Mouse (Mus musculus) spleen, adult 2 months (tissue): ENCODE measurements at regions not wholly inside any gene's neighbourhood (a gene's known extent, or its start where the extent isn't known, plus 50 kb on each side); places are given as distances from the start of the nearest gene placed in this dataset.

Source experiments
- DNase-seq, 2 experiments: peaks; one replicate each; pipeline versions ENCODE4 v3.0.0 to v3.0.0-alpha.2; 2012 to 2021; ENCODE audit warnings: low spot score in 2 of 2, low read depth in 1 of 2
- H3K27ac ChIP-seq: fragments of 200-500 bp; 2 replicates; pipeline ENCODE4 v1.5.1; 2012; ENCODE audit warnings: low read length, inconsistent platforms; ENCODE audit not compliant: insufficient read depth
- H3K27me3 ChIP-seq: fragments of 200-500 bp; 2 replicates; pipeline ENCODE4 v1.6.1; 2012; ENCODE audit warnings: mild to moderate bottlenecking, moderate library complexity, low read length, inconsistent platforms; ENCODE audit not compliant: control insufficient read depth, insufficient read depth
- H3K36me3 ChIP-seq: fragments of 200-500 bp; 2 replicates; pipeline ENCODE4 v1.6.1; 2012; ENCODE audit warnings: mild to moderate bottlenecking, low read length, inconsistent platforms; ENCODE audit not compliant: control insufficient read depth, insufficient read depth
- H3K4me1 ChIP-seq: fragments of 200-500 bp; 2 replicates; pipeline ENCODE4 v1.6.1; 2011; ENCODE audit warnings: inconsistent platforms; ENCODE audit not compliant: control insufficient read depth, insufficient read depth, insufficient read length
- H3K4me3 ChIP-seq: fragments of 200-500 bp; 2 replicates; pipeline ENCODE4 v1.5.1; 2011; ENCODE audit warnings: mild to moderate bottlenecking, inconsistent platforms; ENCODE audit not compliant: insufficient read depth, insufficient read length; ENCODE audit errors: extremely low read depth
- CTCF ChIP-seq: fragments of 200-500 bp; IDR thresholded peaks from 2 replicates; pipeline ENCODE4 v1.5.1; 2011; ENCODE audit warnings: mild to moderate bottlenecking, inconsistent platforms; ENCODE audit not compliant: insufficient read depth, insufficient read length, insufficient replicate concordance; ENCODE audit errors: extremely low read depth
- POLR2A ChIP-seq: fragments of 200-500 bp; IDR thresholded peaks from 2 replicates; pipeline ENCODE4 v1.6.1; 2011; ENCODE audit warnings: low read depth, low read length, inconsistent platforms
- WGBS: fragments of 180-500 bp; shearing (Covaris S2); methylation state at CpG from one replicate; pipeline ENCODE4 v1.1.7; 2018; 5-methylcytosine and 5-hydroxymethylcytosine counted together

- Histone ChIP-seq H3K27me3 (no peaks in the 10 kb centered on the region), H3K36me3 (no peaks in the 10 kb centered on the region), H3K4me1 (no peaks in the 10 kb centered on the region), H3K4me3 (no peak overlapping the region), H3K27ac (no peak overlapping the region)
- DNase-seq: no peak
- WGBS: 31% methylated on average over 9 of the region's 9 CpGs
- TF ChIP-seq CTCF (no peak), POLR2A (no peak)
Measured at GRCm38 (mm10) chr14:114854324-114855054, 237.5 kb upstream of the Gpc5 start.

GRCm38 (mm10) chr14:114855055-114855740 lies 236.8 kb upstream of the Gpc5 start:
- DNase-seq: no peak
- Histone ChIP-seq H3K4me1 (no peaks in the 10 kb centered on the region), H3K4me3 (no peak overlapping the region), H3K27ac (no peak overlapping the region), H3K36me3 (no peaks in the 10 kb centered on the region), H3K27me3 (no peaks in the 10 kb centered on the region)
- TF ChIP-seq POLR2A (no peak), CTCF (no peak)
- 82% methylated on average over 12 of the region's 12 CpGs for WGBS

- Histone ChIP-seq H3K4me3 (no peak overlapping the region), H3K4me1 (no peaks in the 10 kb centered on the region), H3K36me3 (no peaks in the 10 kb centered on the region), H3K27me3 (no peaks in the 10 kb centered on the region), H3K27ac (no peak overlapping the region)
- WGBS: 86% methylated on average over 3 of the region's 3 CpGs
- TF ChIP-seq POLR2A (no peak), CTCF (no peak)
- DNase-seq: no peak
Measured at GRCm38 (mm10) chr14:114855746-114856145, 236.3 kb upstream of the Gpc5 start.

GRCm38 (mm10) chr14:114856243-114857031 lies 235.6 kb upstream of the Gpc5 start:
- Histone ChIP-seq H3K4me1 (no peaks in the 10 kb centered on the region), H3K27me3 (no peaks in the 10 kb centered on the region), H3K27ac (no peak overlapping the region), H3K4me3 (no peak overlapping the region), H3K36me3 (no peaks in the 10 kb centered on the region)
- DNase-seq: no peak
- TF ChIP-seq POLR2A: no peak
- TF ChIP-seq CTCF: no peak
- WGBS: 90% methylated on average over 18 of the region's 18 CpGs

- TF ChIP-seq CTCF (no peak), POLR2A (no peak)
- Histone ChIP-seq H3K4me3 (no peak overlapping the region), H3K27me3 (no peaks in the 10 kb centered on the region), H3K36me3 (no peaks in the 10 kb centered on the region), H3K27ac (no peak overlapping the region), H3K4me1 (no peaks in the 10 kb centered on the region)
- WGBS: 39% methylated on average over 4 of the region's 4 CpGs
- DNase-seq: no peak
Measured at GRCm38 (mm10) chr14:114857171-114857570, 234.8 kb upstream of the Gpc5 start.

GRCm38 (mm10) chr14:114857689-114858088 lies 234.3 kb upstream of the Gpc5 start:
- TF ChIP-seq POLR2A: no peak
- Histone ChIP-seq H3K4me1 (no peaks in the 10 kb centered on the region), H3K4me3 (no peak overlapping the region), H3K27ac (no peak overlapping the region), H3K27me3 (no peaks in the 10 kb centered on the region), H3K36me3 (no peaks in the 10 kb centered on the region)
- no peak for DNase-seq
- WGBS: 48% methylated on average over 7 of the region's 7 CpGs
